ENCODE assay signal across 9 mouse cellular contexts in genomic region chr2:73566162-73566561, GRCm38 (mm10). TPM values are rescaled to one million over a fixed set of nuclear protein-coding genes. Genes with fewer than 3 reads are reported as not detected.
DNase-seq lines count a peak whose midpoint lies in the region; ATAC-seq lines count a peak whose summit lies in the region.
"Had no signal": no experiment of that assay in that cellular context is flagged by ENCODE, and none has a peak within 500 bp of the region (broad histone marks: within the 10 kb centered on the region; RNA-seq: fewer than 3 reads in every experiment).

No protein-coding gene starts in this region.

- H3K27ac ChIP-seq in hindbrain, embryonic 11.5 days (ENCODE audit: low read depth, low read length), result no peak overlapping the region
- H3K27ac ChIP-seq in hindbrain, embryonic 13.5 days, result no peak overlapping the region
- no peak overlapping the region for H3K27ac ChIP-seq in midbrain, embryonic 11.5 days (ENCODE audit: low read depth, low read length)
- H3K27ac ChIP-seq: neural tube, embryonic 13.5 days had no signal

- H3K9me3 ChIP-seq in hindbrain, embryonic 11.5 days (ENCODE audit: control insufficient read depth, low read length), result no peaks in the 10 kb centered on the region
- H3K9me3 ChIP-seq in hindbrain, embryonic 13.5 days, result no peaks in the 10 kb centered on the region
- no peaks in the 10 kb centered on the region for H3K9me3 ChIP-seq in midbrain, embryonic 11.5 days (ENCODE audit: control insufficient read depth, low read length)
- H3K9me3 ChIP-seq: neural tube, embryonic 13.5 days had no signal

- H3K4me3 ChIP-seq in hindbrain, embryonic 11.5 days (ENCODE audit: low read depth, low read length), result no peak overlapping the region
- no peak overlapping the region for H3K4me3 ChIP-seq in hindbrain, embryonic 13.5 days
- H3K4me3 ChIP-seq in midbrain, embryonic 11.5 days (ENCODE audit: low read depth, low read length), result no peak overlapping the region
- H3K4me3 ChIP-seq: neural tube, embryonic 13.5 days had no signal

- H3K4me2 ChIP-seq in hindbrain, embryonic 11.5 days (replicated peaks; ENCODE audit: low read depth, low read length), result no peak overlapping the region
- H3K4me2 ChIP-seq in hindbrain, embryonic 13.5 days, result no peak overlapping the region
- H3K4me2 ChIP-seq in midbrain, embryonic 11.5 days, result no peak overlapping the region
- H3K4me2 ChIP-seq: neural tube, embryonic 13.5 days had no signal

- no peaks in the 10 kb centered on the region for H3K36me3 ChIP-seq in hindbrain, embryonic 11.5 days (ENCODE audit: control insufficient read depth, insufficient read depth, low read length)
- no peaks in the 10 kb centered on the region for H3K36me3 ChIP-seq in hindbrain, embryonic 13.5 days
- no peaks in the 10 kb centered on the region for H3K36me3 ChIP-seq in midbrain, embryonic 11.5 days (ENCODE audit: control insufficient read depth, insufficient read depth, low read length)
- H3K36me3 ChIP-seq: neural tube, embryonic 13.5 days had no signal

- ATAC-seq in hindbrain, embryonic 11.5 days (ENCODE audit: low FRiP score), result no peak
- no peak for ATAC-seq in hindbrain, embryonic 13.5 days (ENCODE audit: low FRiP score)
- ATAC-seq in midbrain, embryonic 11.5 days (ENCODE audit: low FRiP score), result peak; percentile 58; the same call in 1 of the 2 replicates

- H3K4me1 ChIP-seq in hindbrain, embryonic 11.5 days (replicated peaks; ENCODE audit: control insufficient read depth, insufficient read depth, low read length), result no peaks in the 10 kb centered on the region
- H3K4me1 ChIP-seq in hindbrain, embryonic 13.5 days (replicated peaks), result peaks cover 14% of the 10 kb centered on the region
- H3K4me1 ChIP-seq in midbrain, embryonic 11.5 days (ENCODE audit: control insufficient read depth, insufficient read depth, low read length), result peaks cover 7% of the 10 kb centered on the region; the same call in 1 of the 2 replicates

- DNase-seq in hindbrain, embryonic 11.5 days (ENCODE audit: low spot score), result peak; percentile 52
- peak; percentile 37 to 53 for DNase-seq in CD8-positive naive resting alpha-beta T cell, adult 2 months (ENCODE audit: low read depth in 2 of 2, low spot score in 2 of 2)
- peak; percentile 35 for DNase-seq in c-Kit-positive CD71-positive TER-119-positive erythroid progenitor cells, embryonic 14.5 days (ENCODE audit: low spot score)
- DNase-seq in midbrain, embryonic 11.5 days (ENCODE audit: low spot score, missing footprints), result peak; percentile 89
- DNase-seq in urinary bladder, postnatal 4 days (ENCODE audit: low spot score in 2 of 2), result no peak
- DNase-seq in adrenal gland, postnatal 25 days, result no peak
- DNase-seq in urinary bladder, adult 2 months (ENCODE audit: low spot score), result no peak

- H3K27me3 ChIP-seq in hindbrain, embryonic 11.5 days (ENCODE audit: control insufficient read depth, insufficient read depth, low read length), result no peaks in the 10 kb centered on the region
- 0 out of 2 replicates have a peak, but pooled peaks cover 9% of the 10 kb centered on the region for H3K27me3 ChIP-seq in hindbrain, embryonic 13.5 days
- no peaks in the 10 kb centered on the region for H3K27me3 ChIP-seq in midbrain, embryonic 11.5 days (ENCODE audit: control insufficient read depth, insufficient read depth, low read length)

- WGBS in hindbrain, embryonic 11.5 days, result 14% methylated on average over 7 of the region's 7 CpGs
- WGBS in hindbrain, embryonic 13.5 days, result 8% methylated on average over 7 of the region's 7 CpGs
- WGBS in midbrain, embryonic 11.5 days, result 12% methylated on average over 7 of the region's 7 CpGs

- H3K9ac ChIP-seq in hindbrain, embryonic 11.5 days (ENCODE audit: low read depth, low read length), result no peak overlapping the region
- H3K9ac ChIP-seq in hindbrain, embryonic 13.5 days, result no peak overlapping the region
- no peak overlapping the region for H3K9ac ChIP-seq in midbrain, embryonic 11.5 days (ENCODE audit: low read length)
- H3K9ac ChIP-seq: neural tube, embryonic 13.5 days had no signal

RNA-seq across cellular contexts. Expression of gene Chrna1, which starts 14.0 kb away (rescaled TPM):
- polyA plus RNA-seq in hindbrain, embryonic 11.5 days (2014; fragmentation: Nextera tagmentation; extraction: Ambion mirVana), result 0.51 and 0.98 TPM in 2 replicates
- polyA plus RNA-seq in hindbrain, embryonic 13.5 days (2015; fragmentation: Nextera tagmentation; extraction: Ambion mirVana), result 0.40 and 0.45 TPM in 2 replicates
- polyA plus RNA-seq in midbrain, embryonic 11.5 days (2014; fragmentation: Nextera tagmentation; extraction: Ambion mirVana), result 0.25 TPM in 2 replicates
- not detected in 2 replicates for total RNA-seq in adrenal gland, postnatal 25 days (2021)
- 0.01 TPM in 1 of 2 replicates, not detected in the other for polyA plus RNA-seq in urinary bladder, adult 2 months (2012; rRNA removed)

RNA-seq across cellular contexts. Expression of gene Wipf1, which starts 36.6 kb away (rescaled TPM):
- 9.2 and 9.7 TPM in 2 replicates for polyA plus RNA-seq in hindbrain, embryonic 11.5 days (2014; fragmentation: Nextera tagmentation; extraction: Ambion mirVana)
- polyA plus RNA-seq in hindbrain, embryonic 13.5 days (2015; fragmentation: Nextera tagmentation; extraction: Ambion mirVana), result 2.3 and 2.5 TPM in 2 replicates
- polyA plus RNA-seq in midbrain, embryonic 11.5 days (2014; fragmentation: Nextera tagmentation; extraction: Ambion mirVana), result 8.2 and 8.3 TPM in 2 replicates
- total RNA-seq in adrenal gland, postnatal 25 days (2021), result 14.9 and 17.0 TPM in 2 replicates
- polyA plus RNA-seq in urinary bladder, adult 2 months (2012; rRNA removed), result 10.2 and 17.4 TPM in 2 replicates

Comparison
In these comparisons a context has a peak if more than half of its experiments do, and no peak if none do; other contexts are left out.
1. DNase-seq: peak in hindbrain, embryonic 11.5 days (single experiment), CD8-positive naive resting alpha-beta T cell, adult 2 months (2 of 2), c-Kit-positive CD71-positive TER-119-positive erythroid progenitor cells, embryonic 14.5 days (single experiment) and midbrain, embryonic 11.5 days (single experiment); none in urinary bladder, postnatal 4 days (0 of 2), adrenal gland, postnatal 25 days (single experiment) and urinary bladder, adult 2 months (single experiment).